Mouse (Mus musculus) MEL (cell line): ENCODE measurements around the gene Galntl6.

Experiments used
- CHD2 ChIP-seq: IDR thresholded peaks from 2 replicates; pipeline ENCODE4 v1.6.1; 2011; ENCODE audit warnings: low read length, improper control_type of control experiment
- CTCF ChIP-seq, 3 experiments: IDR thresholded peaks in 2 of 3; conservative IDR thresholded peaks in 1 of 3; 2 replicates each; pipeline ENCODE4 v1.5.1; 2011 to 2012; ENCODE audit warnings: low read length in 3 of 3, low read depth in 2 of 3, mild to moderate bottlenecking in 2 of 3, improper control_type of control experiment in 1 of 3, inconsistent platforms in 1 of 3, mixed read lengths in 1 of 3, moderate library complexity in 1 of 3; ENCODE audit not compliant: control insufficient read depth in 1 of 3, insufficient read depth in 1 of 3, poor library complexity in 1 of 3, severe bottlenecking in 1 of 3
- ELF1 ChIP-seq: IDR thresholded peaks from 2 replicates; pipeline ENCODE4 v1.6.1; 2014; ENCODE audit warnings: low read depth, mild to moderate bottlenecking, inconsistent platforms, low read length, improper control_type of control experiment, moderate library complexity
- GATA1 ChIP-seq: IDR thresholded peaks from 2 replicates; pipeline ENCODE4 v1.6.1; 2011; ENCODE audit warnings: low read depth, low read length, improper control_type of control experiment
- MAX ChIP-seq: IDR thresholded peaks from 2 replicates; pipeline ENCODE4 v1.6.1; 2011; ENCODE audit warnings: low read length, improper control_type of control experiment
- NRF1 ChIP-seq: IDR thresholded peaks from 2 replicates; pipeline ENCODE4 v1.6.1; 2014; ENCODE audit warnings: low read depth, mild to moderate bottlenecking, inconsistent platforms, low read length, improper control_type of control experiment, moderate library complexity; ENCODE audit not compliant: poor library complexity, insufficient read depth, severe bottlenecking
- POLR2A ChIP-seq, 2 experiments: IDR thresholded peaks; 2 replicates each; pipeline ENCODE4 v1.6.1; 2011 to 2012; ENCODE audit warnings: low read length in 2 of 2, mild to moderate bottlenecking in 2 of 2, control low read depth in 1 of 2, improper control_type of control experiment in 1 of 2, low read depth in 1 of 2, moderate library complexity in 1 of 2; ENCODE audit not compliant: control insufficient read depth in 1 of 2, insufficient read depth in 1 of 2, poor library complexity in 1 of 2
- POLR2AphosphoS2 ChIP-seq: IDR thresholded peaks from 2 replicates; pipeline ENCODE4 v1.6.1; 2011; ENCODE audit warnings: low read length, improper control_type of control experiment
- ZC3H11A ChIP-seq: IDR thresholded peaks from 2 replicates; pipeline ENCODE4 v1.6.1; 2012; ENCODE audit warnings: low read depth, mild to moderate bottlenecking, inconsistent platforms, low read length, improper control_type of control experiment

DNA sequence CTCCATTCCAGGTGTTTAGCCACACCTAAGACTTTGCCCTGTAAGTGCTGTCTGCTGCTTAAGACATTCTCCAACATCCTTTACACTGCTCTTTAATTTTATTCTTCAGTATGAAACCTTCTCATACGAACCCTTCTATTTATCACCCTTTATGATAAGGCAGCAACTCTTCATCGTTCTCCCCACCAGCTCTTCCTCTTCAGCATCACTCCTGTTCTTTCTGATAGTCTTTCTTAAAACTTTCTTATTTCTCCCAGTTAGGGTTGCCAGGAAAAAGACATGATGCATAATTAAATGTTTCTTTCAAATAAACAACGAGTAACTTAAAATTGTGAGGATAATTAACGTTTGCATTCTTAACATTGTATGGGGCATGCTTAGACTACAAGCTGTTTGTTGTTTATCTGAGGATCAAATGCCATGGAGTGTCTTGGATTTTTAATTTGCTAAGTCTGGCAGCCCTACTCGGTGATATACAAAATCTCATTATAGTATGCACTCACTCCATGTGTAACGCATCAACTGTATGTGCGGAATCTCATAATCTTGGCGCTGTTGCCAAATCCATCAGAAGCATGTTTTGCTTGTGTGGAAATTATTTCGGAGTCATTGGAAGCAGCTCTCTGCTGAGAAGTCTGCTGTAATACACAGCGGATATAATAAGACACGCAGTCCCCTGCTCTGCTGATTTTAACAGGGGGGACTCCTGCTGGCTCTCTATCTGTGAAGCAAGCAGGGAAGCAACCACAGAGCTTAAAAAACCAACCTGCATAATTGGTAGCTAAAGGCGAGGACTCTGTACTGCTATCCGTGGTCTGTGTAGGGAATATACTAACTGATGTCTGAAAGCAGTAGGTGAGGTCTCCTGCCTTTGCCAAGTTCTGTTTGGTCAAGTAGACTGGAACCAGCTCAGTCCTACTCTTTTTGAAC is 1069.7 kb downstream of the Galntl6 start:
- TF ChIP-seq ELF1 = no peak
- no peak for TF ChIP-seq GATA1
- TF ChIP-seq CTCF (IDR thresholded peaks at IDR 0.05 in 2 of 3, conservative IDR thresholded peaks at IDR 0.05 in 1 of 3; ENCODE audit: control insufficient read depth in 1 of 3, insufficient read depth in 1 of 3, low read depth in 2 of 3, low read length in 3 of 3, poor library complexity in 1 of 3, severe bottlenecking in 1 of 3) = no peak
- no peak for TF ChIP-seq NRF1
- TF ChIP-seq ZC3H11A = no peak
- TF ChIP-seq MAX = no peak
- TF ChIP-seq POLR2AphosphoS2 = no peak
- TF ChIP-seq CHD2 = no peak
- no peak for TF ChIP-seq POLR2A (IDR thresholded peaks at IDR 0.05; ENCODE audit: control insufficient read depth in 1 of 2, insufficient read depth in 1 of 2, low read depth in 1 of 2, low read length in 2 of 2, poor library complexity in 1 of 2)
